Comparison of ENCODE assay signal across 17 mouse cellular contexts in genomic region chr1:172213771-172214170, GRCm38 (mm10). TPM values are rescaled to one million over a fixed set of nuclear protein-coding genes. Genes with fewer than 3 reads are reported as not detected.
DNase-seq lines count a peak whose midpoint lies in the region; ATAC-seq and TF ChIP-seq lines count a peak whose summit lies in the region.
"Had no signal": no experiment of that assay in that cellular context is flagged by ENCODE, and none has a peak within 500 bp of the region (broad histone marks: within the 10 kb centered on the region; RNA-seq: fewer than 3 reads in every experiment).

No protein-coding gene starts in this region.

- H3K9ac ChIP-seq in kidney, embryonic 16.5 days (replicated peaks; ENCODE audit: low read length): no peak overlapping the region
- H3K9ac ChIP-seq in kidney, embryonic 14.5 days (ENCODE audit: low read depth, low read length): no peak overlapping the region
- no peak overlapping the region for H3K9ac ChIP-seq in forebrain, postnatal 0 days
- H3K9ac ChIP-seq: liver, embryonic 14.5 days had no signal

- TF ChIP-seq CTCF in gastrocnemius, adult 2 months (IDR thresholded peaks at IDR 0.05): no peak
- no peak for TF ChIP-seq CTCF in forebrain, postnatal 0 days (IDR thresholded peaks at IDR 0.05; ENCODE audit: low read depth)

- DNase-seq in gastrocnemius, adult 2 months: no peak
- no peak for DNase-seq in gastrocnemius, postnatal 4 days (ENCODE audit: low spot score in 2 of 2)
- peak; percentile 70 for DNase-seq in adipocyte (ENCODE audit: low spot score)
- no peak for DNase-seq in forebrain, postnatal 0 days
- no peak for DNase-seq in Muller cell, postnatal 12 days (ENCODE audit: inconsistent ontology term)
- DNase-seq in adrenal gland, adult (ENCODE audit: inconsistent age in 2 of 2, low spot score in 1 of 2): no peak
- DNase-seq: adrenal gland, postnatal 25 days; B cell, adult 2 months; kidney, postnatal 14 days; left cerebral cortex, postnatal 4 days had no signal

- no peaks in the 10 kb centered on the region for H3K9me3 ChIP-seq in kidney, embryonic 16.5 days (ENCODE audit: low read length)
- no peaks in the 10 kb centered on the region for H3K9me3 ChIP-seq in kidney, embryonic 14.5 days (ENCODE audit: control insufficient read depth, low read length)
- no peaks in the 10 kb centered on the region for H3K9me3 ChIP-seq in forebrain, postnatal 0 days (ENCODE audit: low read length)

- no peak for ATAC-seq in kidney, embryonic 16.5 days (ENCODE audit: low FRiP score, low TSS enrichment)
- ATAC-seq in kidney, embryonic 14.5 days (ENCODE audit: low FRiP score, low TSS enrichment): no peak
- peak; percentile 6; the same call in 1 of the 2 replicates for ATAC-seq in forebrain, postnatal 0 days
- ATAC-seq: inflammation-experienced regulatory T-cells, adult 6 months had no signal

- no peaks in the 10 kb centered on the region for H3K27me3 ChIP-seq in kidney, embryonic 16.5 days (ENCODE audit: insufficient read depth, low read length)
- no peaks in the 10 kb centered on the region for H3K27me3 ChIP-seq in kidney, embryonic 14.5 days (ENCODE audit: control insufficient read depth, insufficient read depth, low read length)
- no peaks in the 10 kb centered on the region for H3K27me3 ChIP-seq in forebrain, postnatal 0 days (ENCODE audit: insufficient read depth, low read length)

- H3K27ac ChIP-seq in gastrocnemius, adult 2 months: peak overlapping the region; percentile 70
- H3K27ac ChIP-seq in kidney, embryonic 16.5 days (ENCODE audit: low read length): 0 out of 2 replicates have a peak overlapping the region, but pooled peaks have one; percentile 46
- no peak overlapping the region for H3K27ac ChIP-seq in kidney, embryonic 14.5 days (ENCODE audit: low read depth, low read length)
- no peak overlapping the region for H3K27ac ChIP-seq in forebrain, postnatal 0 days (ENCODE audit: low read depth, low read length)
- H3K27ac ChIP-seq: liver, embryonic 14.5 days had no signal

- H3K4me2 ChIP-seq in kidney, embryonic 16.5 days (replicated peaks; ENCODE audit: low read depth, low read length): no peak overlapping the region
- no peak overlapping the region for H3K4me2 ChIP-seq in kidney, embryonic 14.5 days (replicated peaks; ENCODE audit: low read depth, low read length)
- H3K4me2 ChIP-seq in forebrain, postnatal 0 days (ENCODE audit: low read depth): no peak overlapping the region

- WGBS in kidney, embryonic 16.5 days: 66% methylated on average over 4 of the region's 4 CpGs
- 77% methylated on average over 4 of the region's 4 CpGs for WGBS in kidney, embryonic 14.5 days
- 28% methylated on average over 4 of the region's 4 CpGs for WGBS in forebrain, postnatal 0 days

- H3K4me1 ChIP-seq in kidney, embryonic 16.5 days (ENCODE audit: insufficient read depth, low read length): peaks cover 28% of the 10 kb centered on the region
- peaks cover 6% of the 10 kb centered on the region; the same call in 1 of the 2 replicates for H3K4me1 ChIP-seq in kidney, embryonic 14.5 days (ENCODE audit: control insufficient read depth, insufficient read depth, low read length)
- H3K4me1 ChIP-seq in forebrain, postnatal 0 days (ENCODE audit: insufficient read depth): no peaks in the 10 kb centered on the region

- no peaks in the 10 kb centered on the region for H3K36me3 ChIP-seq in kidney, embryonic 16.5 days (ENCODE audit: insufficient read depth, low read length)
- H3K36me3 ChIP-seq in kidney, embryonic 14.5 days (ENCODE audit: control insufficient read depth, insufficient read depth, low read length): no peaks in the 10 kb centered on the region
- H3K36me3 ChIP-seq in forebrain, postnatal 0 days (ENCODE audit: insufficient read depth): no peaks in the 10 kb centered on the region

- peak overlapping the region; percentile 77 for H3K4me3 ChIP-seq in gastrocnemius, adult 2 months
- H3K4me3 ChIP-seq in kidney, embryonic 16.5 days (ENCODE audit: low read length): no peak overlapping the region
- H3K4me3 ChIP-seq in kidney, embryonic 14.5 days (ENCODE audit: low read length): no peak overlapping the region
- H3K4me3 ChIP-seq in forebrain, postnatal 0 days (ENCODE audit: low read depth, low read length): no peak overlapping the region

- intact Hi-C loops in gastrocnemius, adult 2 months (cut with DNase I): no loop called here

RNA-seq across cellular contexts. Expression of gene Casq1, which starts 5.9 kb away (rescaled TPM):
- total RNA-seq in gastrocnemius, adult 2 months (2021): 1,000 to 10,000 TPM; 2,819 to 3,581 TPM
- 1,000 to 10,000 TPM; 2,015 to 2,024 TPM for total RNA-seq in gastrocnemius, postnatal 4 days (2021)
- 5.2 and 5.6 TPM in 2 replicates for polyA plus RNA-seq in kidney, embryonic 16.5 days (2015; fragmentation: Nextera tagmentation; extraction: Ambion mirVana)
- 2.8 and 3.5 TPM in 2 replicates for polyA plus RNA-seq in kidney, embryonic 14.5 days (2014; fragmentation: Nextera tagmentation; extraction: Ambion mirVana)
- 0.76 and 2.2 TPM in 2 replicates for total RNA-seq in forebrain, postnatal 0 days (2014; rRNA removed)
- polyA plus RNA-seq in forebrain, postnatal 0 days (2015; fragmentation: Nextera tagmentation; extraction: Ambion mirVana): 3.3 and 3.5 TPM in 2 replicates
- total RNA-seq: adrenal gland, postnatal 25 days had no signal
- polyA plus RNA-seq: inflammation-experienced regulatory T-cells, adult 6 months had no signal

RNA-seq across cellular contexts. Expression of gene Pea15a, which starts 7.2 kb away (rescaled TPM):
- 10 to 100 TPM; 19.5 to 35.2 TPM for total RNA-seq in gastrocnemius, adult 2 months (2021)
- 100 to 1,000 TPM; 113 TPM for total RNA-seq in gastrocnemius, postnatal 4 days (2021)
- 129 and 132 TPM in 2 replicates for polyA plus RNA-seq in kidney, embryonic 16.5 days (2015; fragmentation: Nextera tagmentation; extraction: Ambion mirVana)
- 56.0 and 87.0 TPM in 2 replicates for polyA plus RNA-seq in kidney, embryonic 14.5 days (2014; fragmentation: Nextera tagmentation; extraction: Ambion mirVana)
- total RNA-seq in forebrain, postnatal 0 days (2014; rRNA removed): 265 and 281 TPM in 2 replicates
- 412 and 475 TPM in 2 replicates for polyA plus RNA-seq in forebrain, postnatal 0 days (2015; fragmentation: Nextera tagmentation; extraction: Ambion mirVana)

RNA-seq across cellular contexts. Expression of gene Atp1a4, which starts 44.4 kb away (rescaled TPM):
- total RNA-seq in gastrocnemius, adult 2 months (2021): under 1 TPM; 0.20 to 0.43 TPM
- total RNA-seq in gastrocnemius, postnatal 4 days (2021): under 1 TPM; 0.17 to 0.18 TPM
- polyA plus RNA-seq in kidney, embryonic 16.5 days (2015; fragmentation: Nextera tagmentation; extraction: Ambion mirVana): 0.05 TPM in 1 of 2 replicates, not detected in the other
- not detected in 2 replicates for polyA plus RNA-seq in kidney, embryonic 14.5 days (2014; fragmentation: Nextera tagmentation; extraction: Ambion mirVana)
- not detected in 2 replicates for total RNA-seq in forebrain, postnatal 0 days (2014; rRNA removed)
- polyA plus RNA-seq in forebrain, postnatal 0 days (2015; fragmentation: Nextera tagmentation; extraction: Ambion mirVana): not detected in 2 replicates
- total RNA-seq: common myeloid progenitor, adult 5-6 weeks; heart, adult 8-10 months; layer of hippocampus, postnatal 10 days had no signal
- polyA plus RNA-seq: inflammation-experienced regulatory T-cells, adult 6 months had no signal

RNA-seq across cellular contexts. Expression of gene Igsf8, which starts 47.7 kb away (rescaled TPM):
- 1 to 10 TPM; 7.4 to 8.3 TPM for total RNA-seq in gastrocnemius, adult 2 months (2021)
- 10 to 100 TPM; 24.8 to 26.9 TPM for total RNA-seq in gastrocnemius, postnatal 4 days (2021)
- polyA plus RNA-seq in kidney, embryonic 16.5 days (2015; fragmentation: Nextera tagmentation; extraction: Ambion mirVana): 60.2 and 69.7 TPM in 2 replicates
- polyA plus RNA-seq in kidney, embryonic 14.5 days (2014; fragmentation: Nextera tagmentation; extraction: Ambion mirVana): 39.5 and 53.1 TPM in 2 replicates
- total RNA-seq in forebrain, postnatal 0 days (2014; rRNA removed): 117 and 136 TPM in 2 replicates
- polyA plus RNA-seq in forebrain, postnatal 0 days (2015; fragmentation: Nextera tagmentation; extraction: Ambion mirVana): 110 and 113 TPM in 2 replicates

Comparison
In these comparisons a context has a peak if more than half of its experiments do, and no peak if none do; other contexts are left out.
1. H3K27ac ChIP-seq: peak in gastrocnemius, adult 2 months (single experiment) and kidney, embryonic 16.5 days (single experiment); none in kidney, embryonic 14.5 days (single experiment) and forebrain, postnatal 0 days (single experiment).
2. RNA of gene Casq1, which starts 5.9 kb away (total RNA-seq): 2,819 to 3,581 TPM in gastrocnemius, adult 2 months and 2,015 to 2,024 TPM in gastrocnemius, postnatal 4 days; 0.76 to 2.2 TPM in forebrain, postnatal 0 days; every median in the first group is over 100 times any median in the second.